Mouse (Mus musculus): ENCODE data around the gene Smyd2. TPM values are rescaled to one million over a fixed set of nuclear protein-coding genes. Genes with fewer than 3 reads are reported as not detected.
A peak's percentile ranks its signal among the peaks of the same experiment; 100 is the strongest.

The Smyd2 gene
- polyA plus RNA-seq, 1 experiment: 17.3 TPM

GRCm38 (mm10) chr1:189879965-189880364 lies 42.2 kb downstream of the Smyd2 start:
- no peak for TF ChIP-seq POLR2A (IDR thresholded peaks at IDR 0.05; ENCODE audit: borderline replicate concordance, low read depth, low read length)
- TF ChIP-seq CTCF (IDR thresholded peaks at IDR 0.05; ENCODE audit: low read depth, low read length): no peak
- Histone ChIP-seq H3K27ac (ENCODE audit: insufficient read depth, low read depth, low read length) (no peak overlapping the region), H3K4me1 (ENCODE audit: control insufficient read depth, insufficient read depth, low read length) (0 out of 2 replicates have a peak, but pooled peaks cover 2% of the 10 kb centered on the region), H3K4me3 (ENCODE audit: insufficient read depth, low read length) (no peak overlapping the region)

- TF ChIP-seq CTCF (IDR thresholded peaks at IDR 0.05; ENCODE audit: low read depth, low read length) (no peak), POLR2A (IDR thresholded peaks at IDR 0.05; ENCODE audit: borderline replicate concordance, low read depth, low read length) (no peak)
- Histone ChIP-seq H3K27ac (ENCODE audit: insufficient read depth, low read depth, low read length) (no peak overlapping the region), H3K4me3 (ENCODE audit: insufficient read depth, low read length) (no peak overlapping the region), H3K4me1 (ENCODE audit: control insufficient read depth, insufficient read depth, low read length) (0 out of 2 replicates have a peak, but pooled peaks cover 2% of the 10 kb centered on the region)
Observed at GRCm38 (mm10) chr1:189879212-189879611, 43.0 kb downstream of the Smyd2 start.

- no peak overlapping the region for H3K27ac ChIP-seq (ENCODE audit: insufficient read depth, low read depth, low read length)
Observed at GRCm38 (mm10) chr1:189876162-189876561, 46.0 kb downstream of the Smyd2 start.

GRCm38 (mm10) chr1:189875439-189875861 lies 46.7 kb downstream of the Smyd2 start:
- no peak for TF ChIP-seq POLR2A (IDR thresholded peaks at IDR 0.05; ENCODE audit: borderline replicate concordance, low read depth, low read length)
- no peak for TF ChIP-seq CTCF (IDR thresholded peaks at IDR 0.05; ENCODE audit: low read depth, low read length)
- no peak overlapping the region for H3K4me3 ChIP-seq (ENCODE audit: insufficient read depth, low read length)
- H3K4me1 ChIP-seq (ENCODE audit: control insufficient read depth, insufficient read depth, low read length): peaks cover 5% of the 10 kb centered on the region; the same call in 1 of the 2 replicates
- no peak overlapping the region for H3K27ac ChIP-seq (ENCODE audit: insufficient read depth, low read depth, low read length)

More at GRCm38 (mm10) chr1:189876162-189876561, 46.0 kb downstream of the Smyd2 start:
- Histone ChIP-seq H3K4me1 (ENCODE audit: control insufficient read depth, insufficient read depth, low read length) (peaks cover 5% of the 10 kb centered on the region; the same call in 1 of the 2 replicates), H3K4me3 (ENCODE audit: insufficient read depth, low read length) (no peak overlapping the region)
- TF ChIP-seq CTCF (IDR thresholded peaks at IDR 0.05; ENCODE audit: low read depth, low read length): no peak

- TF ChIP-seq POLR2A (IDR thresholded peaks at IDR 0.05; ENCODE audit: borderline replicate concordance, low read depth, low read length) (no peak), CTCF (IDR thresholded peaks at IDR 0.05; ENCODE audit: low read depth, low read length) (no peak)
- Histone ChIP-seq H3K4me1 (ENCODE audit: control insufficient read depth, insufficient read depth, low read length) (peaks cover 5% of the 10 kb centered on the region; the same call in 1 of the 2 replicates), H3K4me3 (ENCODE audit: insufficient read depth, low read length) (no peak overlapping the region), H3K27ac (ENCODE audit: insufficient read depth, low read depth, low read length) (no peak overlapping the region)
Observed at GRCm38 (mm10) chr1:189873591-189873990, 48.6 kb downstream of the Smyd2 start.

- TF ChIP-seq CTCF (IDR thresholded peaks at IDR 0.05; ENCODE audit: low read depth, low read length): no peak
- TF ChIP-seq POLR2A (IDR thresholded peaks at IDR 0.05; ENCODE audit: borderline replicate concordance, low read depth, low read length): no peak
- Histone ChIP-seq H3K27ac (ENCODE audit: insufficient read depth, low read depth, low read length) (no peak overlapping the region), H3K4me3 (ENCODE audit: insufficient read depth, low read length) (no peak overlapping the region), H3K4me1 (ENCODE audit: control insufficient read depth, insufficient read depth, low read length) (peaks cover 6% of the 10 kb centered on the region)
Observed at GRCm38 (mm10) chr1:189872050-189872449, 50.1 kb downstream of the Smyd2 start.

- peaks cover 8% of the 10 kb centered on the region for H3K4me1 ChIP-seq (ENCODE audit: control insufficient read depth, insufficient read depth, low read length)
- H3K4me3 ChIP-seq (ENCODE audit: insufficient read depth, low read length): no peak overlapping the region
- H3K27ac ChIP-seq (ENCODE audit: insufficient read depth, low read depth, low read length): no peak overlapping the region
- no peak for TF ChIP-seq POLR2A (IDR thresholded peaks at IDR 0.05; ENCODE audit: borderline replicate concordance, low read depth, low read length)
- TF ChIP-seq CTCF (IDR thresholded peaks at IDR 0.05; ENCODE audit: low read depth, low read length): no peak
Observed at GRCm38 (mm10) chr1:189871625-189872024, 50.5 kb downstream of the Smyd2 start.

- peaks cover 8% of the 10 kb centered on the region for H3K4me1 ChIP-seq (ENCODE audit: control insufficient read depth, insufficient read depth, low read length)
- TF ChIP-seq CTCF (IDR thresholded peaks at IDR 0.05; ENCODE audit: low read depth, low read length): no peak
- TF ChIP-seq POLR2A (IDR thresholded peaks at IDR 0.05; ENCODE audit: borderline replicate concordance, low read depth, low read length): no peak
- H3K4me3 ChIP-seq (ENCODE audit: insufficient read depth, low read length): no peak overlapping the region
- H3K27ac ChIP-seq (ENCODE audit: insufficient read depth, low read depth, low read length): no peak overlapping the region
Observed at GRCm38 (mm10) chr1:189870539-189870938, 51.6 kb downstream of the Smyd2 start.

GRCm38 (mm10) chr1:189869651-189870270 lies 52.4 kb downstream of the Smyd2 start:
- Histone ChIP-seq H3K4me3 (ENCODE audit: insufficient read depth, low read length) (no peak overlapping the region), H3K4me1 (ENCODE audit: control insufficient read depth, insufficient read depth, low read length) (peaks cover 6% of the 10 kb centered on the region), H3K27ac (ENCODE audit: insufficient read depth, low read depth, low read length) (no peak overlapping the region)
- TF ChIP-seq POLR2A (IDR thresholded peaks at IDR 0.05; ENCODE audit: borderline replicate concordance, low read depth, low read length) (no peak), CTCF (IDR thresholded peaks at IDR 0.05; ENCODE audit: low read depth, low read length) (0 out of 2 replicates have a peak, but pooled peaks have one; percentile 22)

GRCm38 (mm10) chr1:189868036-189868435 lies 54.1 kb downstream of the Smyd2 start:
- no peak overlapping the region for H3K4me3 ChIP-seq (ENCODE audit: insufficient read depth, low read length)
- H3K27ac ChIP-seq (ENCODE audit: insufficient read depth, low read depth, low read length): no peak overlapping the region
- H3K4me1 ChIP-seq (ENCODE audit: control insufficient read depth, insufficient read depth, low read length): peaks cover 6% of the 10 kb centered on the region
- no peak for TF ChIP-seq CTCF (IDR thresholded peaks at IDR 0.05; ENCODE audit: low read depth, low read length)
- TF ChIP-seq POLR2A (IDR thresholded peaks at IDR 0.05; ENCODE audit: borderline replicate concordance, low read depth, low read length): no peak

Data from bone marrow macrophage, adult 2 months (primary cell).